Mouse (Mus musculus) mouse embryonic stem cell (cell line): Measurements from ENCODE around the gene Misp.

Source experiments
- in situ Hi-C, 2 experiments: fragments of 300-500 bp; cut with MboI; formaldehyde crosslinking; loops; 1 replicate in 1 of 2; 3 replicates in 1 of 2; pipeline ENCODE4 v1.14.3; 2019 to 2020; ENCODE audit warnings: low sequenced_read_pairs in 2 of 2, low pct_unique_long_range_greater_than_20kb in 1 of 2, mixed read lengths in 1 of 2; ENCODE audit not compliant: unreplicated experiment in 1 of 2

Misp gene

DNA sequence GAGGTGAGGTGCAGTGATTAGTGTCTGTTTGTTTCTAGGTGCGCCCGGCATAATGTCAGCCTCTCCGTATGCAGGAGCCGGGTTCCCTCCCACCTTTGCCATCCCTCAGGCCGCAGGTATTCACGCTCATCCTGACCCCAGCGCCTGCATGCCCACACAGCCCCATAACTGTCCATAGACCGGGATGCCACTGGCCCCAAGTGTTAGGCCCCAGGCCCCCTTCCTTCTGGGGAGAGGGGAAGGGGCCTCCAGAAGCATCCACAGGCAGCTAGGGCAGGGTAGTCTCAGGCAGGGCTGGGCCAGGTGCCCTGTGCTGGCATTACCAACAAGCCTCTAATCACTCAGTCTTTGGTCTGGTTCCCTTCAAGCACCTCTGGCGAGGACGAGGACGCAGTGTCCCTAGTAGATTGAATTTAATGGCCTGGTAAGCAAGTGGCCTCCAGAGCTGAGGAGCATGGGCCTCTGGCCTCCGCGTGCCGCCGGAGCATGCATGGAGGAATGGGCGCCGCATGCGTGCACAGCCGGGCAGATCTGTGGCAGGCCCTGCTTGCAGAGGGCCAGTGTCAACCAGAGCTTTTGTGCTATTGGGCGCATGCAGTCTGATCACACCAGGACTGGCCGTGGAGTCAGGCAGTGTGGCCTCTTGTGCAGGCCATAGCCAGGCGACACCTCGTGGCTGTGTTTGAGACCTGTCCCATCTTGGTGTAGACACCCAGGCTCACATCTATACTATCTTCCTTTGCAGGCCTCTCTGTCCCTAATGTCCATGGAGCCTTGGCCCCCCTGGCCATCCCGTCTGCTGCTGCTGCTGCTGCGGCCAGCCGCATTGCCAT lies 39.5 kb downstream of the Misp start:
- in situ Hi-C loops = no loop called here

DNA sequence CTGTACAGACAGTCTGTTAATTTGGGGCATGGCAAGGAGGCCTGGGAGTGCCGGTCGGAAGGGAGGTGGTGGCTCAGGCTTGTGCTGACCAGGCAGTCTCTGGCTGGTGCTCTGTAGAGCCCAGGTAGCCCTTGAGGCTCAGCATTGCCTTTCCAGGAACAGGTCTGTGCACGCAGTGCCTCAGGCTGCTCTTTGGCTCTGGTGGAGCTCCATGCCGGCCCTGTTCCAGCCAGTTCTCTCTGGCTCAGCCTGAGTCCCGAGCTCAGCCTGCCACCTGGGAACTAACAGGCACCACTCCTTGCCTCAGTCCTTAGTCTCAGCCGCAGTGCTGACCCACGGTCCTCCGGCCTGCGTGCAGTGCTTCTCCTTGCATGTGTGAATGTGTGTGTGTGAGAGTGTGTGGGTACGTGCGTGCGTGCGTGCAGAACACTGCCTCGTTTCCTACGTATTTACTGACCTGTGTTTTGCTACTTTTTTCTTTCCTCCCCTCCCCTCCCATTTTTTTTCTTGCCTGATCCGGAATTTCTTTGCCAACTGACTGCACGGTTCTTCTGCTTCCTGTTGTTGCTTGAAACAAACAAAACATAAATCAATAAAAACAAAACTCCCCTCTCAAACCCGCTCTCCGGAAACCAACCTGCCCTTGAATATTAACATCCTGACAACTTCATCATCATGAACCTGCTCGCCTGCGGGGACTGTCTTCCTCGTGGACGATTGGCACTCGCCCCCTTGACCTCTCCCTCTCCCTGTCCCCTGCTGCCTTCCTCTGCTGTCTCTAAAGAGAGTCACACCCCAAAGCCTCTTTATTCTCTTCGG lies 40.6 kb downstream of the Misp start:
- in situ Hi-C loops = no loop called here

DNA sequence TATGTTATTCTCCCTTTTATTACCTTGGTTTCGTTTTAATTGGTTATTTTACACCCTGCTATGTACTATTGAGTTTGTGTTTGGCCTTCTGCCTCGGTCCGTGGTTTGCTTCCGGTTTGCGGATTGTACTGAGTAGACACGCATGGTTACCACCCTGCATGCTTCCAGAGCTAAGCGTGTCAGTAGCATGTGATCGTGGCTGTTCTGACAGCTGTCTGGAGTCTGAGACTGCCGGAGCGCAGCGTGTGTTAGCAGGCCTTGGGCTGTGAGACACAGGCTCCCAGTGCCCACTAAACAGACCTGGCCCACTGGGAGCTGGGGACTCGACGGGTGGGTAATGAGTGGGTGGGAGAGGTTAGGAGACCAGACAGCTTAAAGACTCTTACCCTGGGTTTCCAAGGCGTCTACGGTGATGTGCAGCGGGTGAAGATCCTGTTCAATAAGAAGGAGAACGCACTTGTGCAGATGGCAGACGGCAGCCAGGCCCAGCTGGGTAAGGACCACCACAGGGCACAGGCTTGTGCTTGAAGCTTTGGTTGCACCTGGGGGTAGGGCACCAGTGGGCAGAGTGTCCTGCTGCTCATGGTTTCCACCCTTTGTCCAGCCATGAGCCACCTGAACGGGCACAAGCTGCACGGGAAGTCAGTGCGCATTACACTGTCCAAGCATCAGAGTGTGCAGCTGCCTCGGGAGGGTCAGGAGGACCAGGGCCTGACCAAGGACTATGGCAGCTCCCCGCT lies 41.4 kb downstream of the Misp start:
- in situ Hi-C loops = no loop called here

DNA sequence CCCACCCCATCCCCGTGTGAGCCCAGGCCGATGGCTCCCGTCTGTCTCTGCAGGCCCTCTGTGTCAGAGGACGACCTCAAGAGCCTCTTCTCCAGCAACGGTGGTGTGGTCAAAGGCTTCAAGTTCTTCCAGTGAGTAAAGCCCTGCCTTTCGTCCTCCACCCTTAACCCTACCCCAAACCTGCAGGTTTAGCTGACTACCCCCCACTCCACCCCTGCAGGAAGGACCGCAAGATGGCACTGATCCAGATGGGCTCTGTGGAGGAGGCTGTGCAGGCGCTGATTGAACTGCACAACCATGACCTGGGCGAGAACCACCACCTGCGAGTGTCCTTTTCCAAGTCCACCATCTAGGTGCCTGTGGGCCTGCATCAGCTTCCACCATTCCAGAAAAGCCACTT lies 42.1 kb downstream of the Misp start:
- in situ Hi-C loops = no loop called here

DNA sequence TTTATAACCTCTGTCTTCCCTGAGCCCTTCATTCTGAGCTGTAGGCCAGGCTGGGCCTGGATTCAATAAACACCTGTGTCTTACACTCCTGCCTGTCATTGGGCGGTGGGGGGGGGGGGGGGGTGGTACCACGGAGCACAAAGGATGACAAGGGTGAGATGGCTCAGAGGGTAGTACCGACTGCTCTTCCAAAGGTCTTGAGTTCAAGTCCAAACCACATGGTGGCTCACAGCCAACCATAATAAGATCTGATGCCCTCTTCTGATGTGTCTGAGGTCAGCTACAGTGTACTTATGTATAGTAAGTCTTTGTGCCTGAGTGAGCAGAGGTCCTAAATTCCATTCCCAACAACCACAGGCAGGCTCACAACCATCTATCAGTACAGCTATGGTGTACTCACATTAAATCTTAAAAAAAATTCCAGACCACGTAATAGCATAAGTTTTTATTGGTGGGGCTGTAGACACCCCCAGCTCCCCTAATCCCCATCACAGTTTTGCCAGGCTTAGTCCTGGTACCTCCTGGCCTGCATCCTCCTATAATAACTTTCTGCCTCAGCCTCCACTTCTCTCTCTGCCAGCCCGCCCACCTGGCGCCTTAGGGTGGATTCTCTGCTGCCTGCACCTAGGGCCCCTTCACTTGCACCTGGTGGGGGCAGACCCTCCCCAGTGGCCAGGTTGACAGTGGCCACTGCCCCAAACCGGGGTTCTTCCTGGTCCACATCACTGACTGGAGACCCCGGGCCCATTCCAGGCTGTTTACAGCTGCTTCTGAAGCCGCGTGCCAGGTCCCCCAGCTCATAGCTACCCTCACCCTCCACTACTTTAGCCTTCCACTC lies 43.8 kb downstream of the Misp start:
- in situ Hi-C loops = no loop called here

DNA sequence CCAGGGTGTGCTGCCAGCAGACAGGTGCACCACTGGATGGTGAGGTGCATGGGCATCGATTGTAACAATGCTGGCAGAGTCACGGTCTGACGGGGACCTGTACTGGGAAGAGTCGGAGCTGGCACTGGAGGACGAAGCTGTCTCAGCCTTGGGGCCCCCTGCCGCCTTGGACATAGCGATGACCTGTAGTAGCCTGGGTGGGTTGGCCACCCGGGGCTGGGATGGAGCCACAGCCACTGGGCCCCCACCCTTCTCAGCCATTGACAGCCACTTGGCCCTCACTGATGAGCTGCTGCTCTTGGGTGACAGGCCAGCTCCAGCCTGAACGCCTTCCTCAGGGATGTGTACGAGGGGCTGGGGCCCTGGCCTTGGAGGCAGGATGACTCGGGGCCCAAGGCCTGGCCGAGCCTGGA lies 44.4 kb downstream of the Misp start:
- in situ Hi-C loops = no loop called here

DNA sequence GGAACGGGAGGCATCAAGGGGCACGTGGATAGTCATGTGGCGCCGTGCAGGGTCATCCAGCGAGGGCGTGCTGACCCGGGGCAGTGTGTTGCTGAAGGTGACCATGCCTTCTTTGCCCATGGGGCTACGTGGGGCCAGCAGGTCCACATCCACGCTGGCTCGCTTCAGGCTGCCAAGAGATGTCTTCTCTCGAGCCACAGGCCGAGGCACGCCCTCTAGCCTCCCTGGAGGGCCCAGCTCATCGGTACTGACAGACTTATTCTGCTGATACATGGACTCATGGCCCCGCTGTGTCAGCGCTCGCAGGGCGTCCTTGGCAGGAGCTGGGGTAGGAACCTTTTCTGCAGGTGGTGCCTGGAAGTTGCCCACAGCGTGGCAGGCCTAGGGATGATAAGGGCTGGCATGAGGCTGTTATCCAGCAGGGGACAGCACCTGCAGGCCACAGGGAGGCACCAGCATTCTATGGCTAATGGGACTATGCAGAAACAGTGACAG lies 45.1 kb downstream of the Misp start:
- in situ Hi-C loops = no loop called here

DNA sequence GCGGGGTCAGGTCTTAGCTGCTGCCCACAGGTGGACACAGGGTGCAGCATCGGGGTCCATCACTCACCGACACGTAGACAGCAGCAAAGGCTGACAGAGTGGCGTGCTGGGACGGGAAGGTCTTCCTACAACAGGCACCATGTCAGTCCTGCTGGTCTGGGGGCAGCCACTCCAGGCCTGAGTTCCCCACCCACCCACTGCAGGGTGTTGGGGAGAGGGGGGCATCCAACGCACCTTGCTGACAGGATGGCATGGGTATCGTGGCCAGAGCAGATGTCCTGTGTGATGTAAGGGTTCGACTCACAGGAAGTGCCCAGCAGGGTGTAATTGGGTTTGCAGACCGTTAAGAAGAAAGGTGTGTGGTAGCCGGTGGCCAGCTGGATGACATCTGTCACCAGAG lies 45.8 kb downstream of the Misp start:
- in situ Hi-C loops = no loop called here

DNA sequence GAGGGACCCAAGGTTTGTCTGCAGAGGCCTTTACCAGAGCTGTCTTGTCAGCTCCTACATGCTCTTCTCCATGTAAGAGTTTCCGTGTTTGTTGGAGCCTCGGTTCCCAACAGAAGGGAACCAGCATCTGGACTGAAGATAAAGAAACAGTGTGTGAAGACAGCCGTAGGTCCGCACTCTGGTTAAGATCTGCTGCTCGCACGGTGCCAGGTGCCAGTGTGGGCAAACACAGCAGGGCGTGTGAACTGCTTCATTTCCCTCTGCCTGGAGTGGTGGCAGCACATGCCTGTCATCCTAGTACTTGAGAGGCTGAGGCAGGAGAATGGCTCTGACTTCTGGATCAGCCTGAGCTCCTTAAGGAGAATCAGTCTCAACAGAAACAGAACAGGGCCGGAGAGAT lies 51.1 kb downstream of the Misp start:
- in situ Hi-C loops = no loop called here

DNA sequence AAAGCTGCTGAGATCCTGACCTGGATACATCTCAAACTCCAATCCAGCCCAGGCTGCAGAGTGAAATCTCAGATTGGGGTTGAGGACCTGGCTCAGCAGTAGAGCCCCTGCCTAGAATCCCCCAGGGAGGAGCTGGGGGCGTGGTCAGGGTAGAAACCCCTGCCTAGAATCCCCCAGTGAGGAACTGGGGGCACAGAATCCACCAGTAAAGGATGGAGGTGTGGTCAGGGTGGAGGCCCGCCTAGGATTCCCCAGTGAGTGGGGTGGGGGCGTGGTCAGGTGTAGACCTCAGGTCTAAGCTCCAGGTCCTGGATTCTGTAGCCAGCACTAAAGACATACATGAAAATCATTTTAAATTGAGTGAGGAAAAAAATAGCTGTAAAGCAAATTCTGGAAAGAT lies 52.1 kb downstream of the Misp start:
- in situ Hi-C loops = no loop called here

DNA sequence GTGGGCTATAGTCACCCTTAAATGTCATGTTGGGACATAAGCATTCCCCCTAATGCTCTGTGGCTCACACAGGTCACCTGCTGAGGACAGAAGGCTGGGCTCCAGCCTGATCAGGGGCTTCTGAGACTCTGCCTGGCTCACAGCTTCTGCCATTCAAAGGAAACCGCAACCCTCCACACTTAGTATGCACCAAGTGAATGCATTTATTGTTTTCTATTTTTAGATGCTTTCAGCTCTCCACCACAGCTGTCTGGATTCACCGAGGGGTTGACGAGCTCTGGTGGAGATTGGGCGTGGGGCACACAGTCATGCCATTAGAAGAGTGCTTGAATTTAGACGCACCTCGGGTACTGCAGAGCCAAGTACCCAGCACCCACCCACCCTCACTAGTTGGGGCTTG lies 52.5 kb downstream of the Misp start:
- in situ Hi-C loops = no loop called here

DNA sequence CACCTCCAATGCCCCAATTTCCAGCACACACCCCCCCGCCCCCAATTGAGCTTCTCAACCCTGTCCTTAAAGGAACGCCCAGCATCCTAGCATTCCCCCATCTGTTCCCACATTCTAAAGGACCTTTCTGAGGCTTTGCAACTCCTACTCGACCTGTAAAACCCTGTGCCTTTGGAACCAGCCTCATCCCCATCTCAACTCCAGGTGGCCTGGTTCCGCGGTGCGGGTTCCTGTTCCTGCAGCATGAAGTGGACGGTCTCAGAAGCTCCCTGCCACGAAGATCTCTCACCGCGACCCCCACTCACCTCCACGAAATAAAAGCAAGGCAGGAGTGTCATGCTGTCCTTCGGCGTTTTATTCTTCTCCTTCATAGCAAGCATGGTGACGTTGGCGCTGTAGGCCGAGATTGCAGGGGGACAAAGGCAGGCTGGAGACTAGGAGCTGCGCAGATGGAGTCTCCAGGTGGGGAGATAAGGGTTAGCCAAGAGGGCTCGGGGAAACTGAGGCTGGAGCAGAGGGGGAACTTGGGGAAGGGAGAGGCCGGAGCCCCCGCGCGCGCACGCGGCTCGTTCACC lies 53.0 kb downstream of the Misp start:
- in situ Hi-C loops = no loop called here

DNA sequence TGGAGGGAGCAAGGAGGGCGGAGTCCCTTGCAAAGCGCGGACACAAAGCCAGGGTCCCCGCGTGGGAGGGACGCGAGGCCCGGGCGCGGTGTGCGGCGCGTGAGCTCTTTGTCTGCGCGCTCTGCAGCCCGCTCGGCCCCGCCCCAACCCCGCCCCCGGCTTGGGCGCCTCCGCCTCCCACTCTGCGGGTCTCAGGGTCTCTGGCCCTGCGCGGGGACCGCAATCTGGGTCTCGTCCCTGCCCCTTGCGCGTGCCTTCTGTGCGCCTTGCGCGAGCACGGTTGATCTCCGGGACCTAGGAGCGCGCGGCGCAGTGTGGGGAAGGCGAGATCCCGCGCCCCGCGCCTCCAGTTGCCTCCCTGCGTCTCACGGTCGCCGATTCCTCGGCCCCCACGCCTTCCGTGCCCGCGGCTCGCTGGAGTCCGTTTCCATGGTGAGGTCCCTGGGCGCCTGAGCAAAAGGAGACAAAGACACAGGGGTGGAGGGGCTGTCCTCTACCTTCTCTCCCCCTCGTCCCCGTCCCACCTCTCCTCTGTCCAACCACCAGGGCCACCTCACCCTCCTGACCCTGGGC lies 53.6 kb downstream of the Misp start, which contains the start of the genes Prtn3 and Plppr3:
Gene Prtn3, plus strand, starts transcription at position 187 of the 573 bp plus-strand sequence.
Gene Plppr3, minus strand, starts transcription at position 345 of the 573 bp plus-strand sequence.
- in situ Hi-C loops = no loop called here

DNA sequence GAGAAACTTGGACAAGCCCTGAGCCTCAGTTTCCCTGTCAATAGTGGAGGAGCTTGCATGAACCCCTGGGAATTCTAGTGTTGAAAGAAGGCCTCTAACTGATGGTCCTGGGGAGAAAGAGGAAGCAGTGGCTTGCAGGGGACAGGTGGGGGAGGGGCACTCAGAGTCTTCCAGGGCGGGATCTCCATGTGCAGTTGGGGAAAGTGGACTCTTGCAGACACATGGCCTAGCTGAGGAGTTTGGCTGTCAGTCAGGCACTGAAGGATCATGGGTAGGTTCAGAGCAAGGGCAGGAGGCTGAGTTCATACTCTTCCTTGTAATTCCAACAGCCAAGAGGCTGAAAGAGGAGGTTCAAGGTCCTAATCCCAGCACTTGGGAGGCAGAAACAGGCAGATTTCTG lies 56.4 kb downstream of the Misp start:
- in situ Hi-C loops = no loop called here

DNA sequence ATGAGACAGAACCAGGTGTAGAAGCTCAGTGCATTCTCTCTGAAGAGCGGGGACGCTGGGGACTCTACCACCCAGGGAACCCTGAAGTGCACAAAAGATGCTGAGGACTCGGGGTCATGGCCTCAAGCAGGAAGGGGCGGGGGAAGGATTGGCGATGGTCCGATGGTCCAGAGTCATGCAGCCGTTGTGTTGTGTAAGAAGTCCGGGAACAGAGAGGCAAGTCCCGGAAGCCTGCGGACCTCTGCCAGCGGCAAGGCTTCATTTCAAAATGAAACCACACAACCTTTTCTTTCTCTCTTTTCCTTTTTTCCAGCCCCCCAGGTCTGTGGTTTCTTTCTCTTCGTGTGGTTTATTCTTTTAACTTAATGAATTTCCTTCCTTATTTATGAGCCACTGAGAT lies 57.0 kb downstream of the Misp start:
- in situ Hi-C loops = no loop called here

DNA sequence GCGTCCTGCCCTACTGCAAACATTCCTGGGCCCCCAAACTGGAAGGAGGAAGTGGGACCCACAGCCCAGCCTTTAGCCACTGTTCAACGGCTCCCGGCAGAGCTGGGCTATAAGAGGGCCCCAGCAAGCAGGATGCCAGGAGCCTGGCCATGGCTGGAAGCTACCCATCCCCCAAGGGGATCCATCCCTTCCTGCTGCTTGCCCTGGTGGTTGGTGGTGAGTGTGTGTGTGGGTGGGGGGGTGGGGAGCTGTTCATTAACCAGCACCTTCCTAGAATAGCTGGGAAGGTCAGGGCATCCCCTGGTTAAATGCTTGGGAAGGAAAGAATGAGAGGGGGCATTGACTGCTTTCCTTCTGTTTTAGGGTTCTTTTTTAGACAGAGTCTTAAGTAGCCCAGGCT lies 58.7 kb downstream of the Misp start:
- in situ Hi-C loops = no loop called here
